Mouse (Mus musculus): ENCODE results near the gene Obscn. TPM values are rescaled to one million over a fixed set of nuclear protein-coding genes. Genes with fewer than 3 reads are reported as not detected.

Obscn gene
- polyA plus RNA-seq, 1 experiment from 2014 or later, result 0.31 TPM

- WGBS (ENCODE audit: insufficient replicate concordance), result 62% methylated on average over 12 of the region's 12 CpGs
- Histone ChIP-seq H3K36me3 (replicated peaks; ENCODE audit: insufficient read depth, low read length) (no peaks in the 10 kb centered on the region), H3K9ac (replicated peaks) (no peak overlapping the region), H3K4me1 (ENCODE audit: insufficient read depth) (peaks cover 5% of the 10 kb centered on the region; the same call in 1 of the 2 replicates), H3K27ac (ENCODE audit: low read depth) (no peak overlapping the region), H3K9me3 (ENCODE audit: low read length) (no peaks in the 10 kb centered on the region), H3K27me3 (ENCODE audit: insufficient read depth, low read length) (peaks cover 52% of the 10 kb centered on the region), H3K4me2 (ENCODE audit: low read depth, low read length) (no peak overlapping the region), H3K4me3 (ENCODE audit: low read depth, low read length) (no peak overlapping the region)
- TF ChIP-seq EP300 (IDR thresholded peaks at IDR 0.05; ENCODE audit: low read depth) (no peak), CTCF (IDR thresholded peaks at IDR 0.05; ENCODE audit: low read depth) (no peak)
- no peak for ATAC-seq
- DNase-seq, result no peak
These were observed 948 bp upstream of the Obscn start for GRCm38 (mm10) chr11:59136994-59137706.

DNA sequence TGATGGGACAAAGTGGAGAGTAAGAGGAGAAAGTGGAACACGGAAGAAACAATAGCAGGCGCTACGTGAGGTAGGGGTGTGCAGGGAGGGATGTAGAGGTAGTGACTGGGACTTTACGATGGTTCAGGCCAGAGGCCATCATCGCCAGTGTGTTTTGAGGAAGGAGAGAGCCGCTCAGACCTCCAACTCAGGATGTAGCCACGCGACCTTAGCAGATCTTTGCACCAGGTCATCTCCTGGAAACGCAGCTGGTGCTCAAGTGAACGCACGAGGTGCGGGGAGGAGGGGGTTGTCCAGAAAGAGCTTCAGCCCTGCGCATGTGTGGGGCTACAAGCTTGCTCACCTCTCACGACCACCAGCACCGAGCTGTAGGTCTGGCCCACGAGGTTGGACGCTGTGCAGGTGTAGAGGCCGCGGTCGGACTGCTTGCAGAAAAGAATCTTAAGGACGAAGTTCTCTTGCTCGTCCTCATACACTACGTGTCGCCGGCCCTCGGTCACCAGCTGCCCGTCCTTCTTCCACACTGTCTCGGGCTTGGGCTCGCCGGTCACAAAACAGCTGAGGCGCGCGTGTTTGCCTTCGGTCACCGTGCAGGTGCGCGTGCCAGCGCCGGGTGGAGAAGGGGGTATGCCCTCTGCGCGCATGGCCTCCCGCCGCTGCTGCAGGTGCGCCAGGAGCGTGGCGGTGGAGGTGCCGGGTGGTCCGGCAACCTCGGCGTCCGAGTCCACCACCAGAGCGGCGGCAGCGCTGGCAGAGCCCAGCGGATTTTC is 966 bp downstream of the Obscn start:
- Histone ChIP-seq H3K27me3 (ENCODE audit: insufficient read depth, low read length) (peaks cover 52% of the 10 kb centered on the region), H3K4me3 (ENCODE audit: low read depth, low read length) (no peak overlapping the region), H3K9ac (replicated peaks) (no peak overlapping the region), H3K4me2 (ENCODE audit: low read depth, low read length) (no peak overlapping the region), H3K9me3 (ENCODE audit: low read length) (no peaks in the 10 kb centered on the region), H3K4me1 (ENCODE audit: insufficient read depth) (0 out of 2 replicates have a peak, but pooled peaks cover 2% of the 10 kb centered on the region), H3K27ac (ENCODE audit: low read depth) (no peak overlapping the region), H3K36me3 (replicated peaks; ENCODE audit: insufficient read depth, low read length) (no peaks in the 10 kb centered on the region)
- no peak for TF ChIP-seq CTCF (IDR thresholded peaks at IDR 0.05; ENCODE audit: low read depth)
- TF ChIP-seq EP300 (IDR thresholded peaks at IDR 0.05; ENCODE audit: low read depth), result no peak
- WGBS (ENCODE audit: insufficient replicate concordance), result 9% methylated on average over 52 of the region's 55 CpGs
- DNase-seq, result no peak
- ATAC-seq, result no peak

DNA sequence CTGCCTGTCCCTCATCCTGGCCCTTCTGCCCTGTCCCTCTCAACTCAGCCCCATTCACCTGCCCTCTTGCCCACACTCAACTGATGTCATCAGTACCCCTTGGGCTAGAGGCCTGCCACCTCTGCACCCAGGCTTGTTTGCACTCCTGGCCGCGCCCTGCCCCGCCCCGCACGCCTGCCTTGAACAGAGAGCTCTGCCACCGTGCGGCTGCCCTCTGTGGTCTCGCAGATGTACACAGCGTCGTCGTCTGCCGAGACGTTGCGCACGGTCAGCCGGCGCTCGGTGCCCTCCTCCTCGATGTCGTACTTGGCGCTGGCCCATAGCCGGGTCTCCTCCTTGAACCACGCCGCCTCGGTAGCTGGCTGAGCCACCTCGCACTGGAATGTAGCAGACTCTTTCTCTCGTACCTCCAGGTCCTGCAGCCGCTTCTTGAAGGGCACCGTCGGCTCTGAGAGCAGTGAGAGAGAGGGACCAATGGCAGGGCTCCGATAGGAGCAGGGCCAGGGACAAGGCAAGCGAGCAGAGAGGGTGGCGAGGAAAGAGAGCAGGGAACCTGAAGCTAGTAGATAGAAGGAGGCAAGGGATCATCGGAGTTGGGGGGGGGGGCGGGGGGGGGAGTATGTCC is 1.7 kb downstream of the Obscn start:
- DNase-seq (no peak), ATAC-seq (peak; percentile 40)
- H3K9me3 ChIP-seq (ENCODE audit: low read length), result no peaks in the 10 kb centered on the region
- peaks cover 52% of the 10 kb centered on the region for H3K27me3 ChIP-seq (ENCODE audit: insufficient read depth, low read length)
- 0 out of 2 replicates have a peak, but pooled peaks cover 2% of the 10 kb centered on the region for H3K4me1 ChIP-seq (ENCODE audit: insufficient read depth)
- H3K27ac ChIP-seq (ENCODE audit: low read depth), result no peak overlapping the region
- WGBS (ENCODE audit: insufficient replicate concordance), result 7% methylated on average over 35 of the region's 35 CpGs
- no peak overlapping the region for H3K9ac ChIP-seq (replicated peaks)
- no peaks in the 10 kb centered on the region for H3K36me3 ChIP-seq (replicated peaks; ENCODE audit: insufficient read depth, low read length)
- no peak overlapping the region for H3K4me2 ChIP-seq (ENCODE audit: low read depth, low read length)
- TF ChIP-seq CTCF (IDR thresholded peaks at IDR 0.05; ENCODE audit: low read depth) (0 out of 2 replicates have a peak, but pooled peaks have one; percentile 23), EP300 (IDR thresholded peaks at IDR 0.05; ENCODE audit: low read depth) (no peak)
- no peak overlapping the region for H3K4me3 ChIP-seq (ENCODE audit: low read depth, low read length)

GRCm38 (mm10) chr11:59132065-59132464 is 4.1 kb downstream of the Obscn start:
- TF ChIP-seq EP300 (IDR thresholded peaks at IDR 0.05; ENCODE audit: low read depth), result no peak
- TF ChIP-seq CTCF (IDR thresholded peaks at IDR 0.05; ENCODE audit: low read depth), result no peak
- Histone ChIP-seq H3K9ac (replicated peaks) (no peak overlapping the region), H3K36me3 (replicated peaks; ENCODE audit: insufficient read depth, low read length) (no peaks in the 10 kb centered on the region), H3K27ac (ENCODE audit: low read depth) (no peak overlapping the region), H3K27me3 (ENCODE audit: insufficient read depth, low read length) (peaks cover 46% of the 10 kb centered on the region), H3K4me1 (ENCODE audit: insufficient read depth) (0 out of 2 replicates have a peak, but pooled peaks cover 2% of the 10 kb centered on the region), H3K4me3 (ENCODE audit: low read depth, low read length) (no peak overlapping the region), H3K9me3 (ENCODE audit: low read length) (no peaks in the 10 kb centered on the region), H3K4me2 (ENCODE audit: low read depth, low read length) (no peak overlapping the region)
- ATAC-seq, result no peak
- 69% methylated on average over 2 of the region's 3 CpGs for WGBS (ENCODE audit: insufficient replicate concordance)
- no peak for DNase-seq

DNA sequence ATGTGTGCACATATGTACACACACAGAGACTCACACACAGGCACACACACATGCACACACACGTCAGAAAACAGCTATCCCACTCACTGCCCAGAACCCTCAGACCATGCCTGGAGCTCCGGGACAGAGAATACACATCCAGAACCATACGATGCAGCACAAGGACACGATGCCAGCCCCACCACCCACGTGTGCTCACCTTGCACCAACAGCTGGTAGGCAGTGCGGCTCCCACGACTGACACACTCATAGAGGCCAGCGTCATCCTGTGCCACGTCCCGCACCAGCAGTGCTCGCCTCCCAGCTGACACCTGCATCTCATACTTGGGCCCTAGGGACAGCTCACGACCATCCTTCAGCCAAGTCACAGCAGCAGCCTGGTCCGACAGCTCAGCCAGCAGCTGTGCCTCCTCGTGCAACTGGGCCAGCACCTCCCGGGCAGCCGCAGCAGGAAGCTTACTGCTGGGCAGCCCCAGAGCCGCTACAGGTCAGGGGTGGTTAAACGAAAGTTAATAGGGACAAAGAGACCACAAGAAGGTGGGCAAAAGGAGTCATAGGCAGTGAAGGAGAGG is 4.8 kb downstream of the Obscn start:
- Histone ChIP-seq H3K4me2 (ENCODE audit: low read depth, low read length) (no peak overlapping the region), H3K4me1 (ENCODE audit: insufficient read depth) (0 out of 2 replicates have a peak, but pooled peaks cover 2% of the 10 kb centered on the region), H3K36me3 (replicated peaks; ENCODE audit: insufficient read depth, low read length) (no peaks in the 10 kb centered on the region), H3K9me3 (ENCODE audit: low read length) (no peaks in the 10 kb centered on the region), H3K9ac (replicated peaks) (no peak overlapping the region), H3K4me3 (ENCODE audit: low read depth, low read length) (no peak overlapping the region), H3K27me3 (ENCODE audit: insufficient read depth, low read length) (peaks cover 39% of the 10 kb centered on the region), H3K27ac (ENCODE audit: low read depth) (no peak overlapping the region)
- WGBS (ENCODE audit: insufficient replicate concordance), result 67% methylated on average over 18 of the region's 18 CpGs
- ATAC-seq, result peak; percentile 27; the same call in 1 of the 2 replicates
- DNase-seq, result no peak
- TF ChIP-seq EP300 (IDR thresholded peaks at IDR 0.05; ENCODE audit: low read depth) (no peak), CTCF (IDR thresholded peaks at IDR 0.05; ENCODE audit: low read depth) (no peak)

Data from liver, postnatal 0 days (tissue).